Mouse (Mus musculus) kidney, postnatal 10 days (tissue): ENCODE results near the gene Spo11.

Source experiments
- DNase-seq: peaks from one replicate; pipeline ENCODE4 v3.0.0; 2021; ENCODE audit warnings: mixed read lengths

Gene Spo11

DNA sequence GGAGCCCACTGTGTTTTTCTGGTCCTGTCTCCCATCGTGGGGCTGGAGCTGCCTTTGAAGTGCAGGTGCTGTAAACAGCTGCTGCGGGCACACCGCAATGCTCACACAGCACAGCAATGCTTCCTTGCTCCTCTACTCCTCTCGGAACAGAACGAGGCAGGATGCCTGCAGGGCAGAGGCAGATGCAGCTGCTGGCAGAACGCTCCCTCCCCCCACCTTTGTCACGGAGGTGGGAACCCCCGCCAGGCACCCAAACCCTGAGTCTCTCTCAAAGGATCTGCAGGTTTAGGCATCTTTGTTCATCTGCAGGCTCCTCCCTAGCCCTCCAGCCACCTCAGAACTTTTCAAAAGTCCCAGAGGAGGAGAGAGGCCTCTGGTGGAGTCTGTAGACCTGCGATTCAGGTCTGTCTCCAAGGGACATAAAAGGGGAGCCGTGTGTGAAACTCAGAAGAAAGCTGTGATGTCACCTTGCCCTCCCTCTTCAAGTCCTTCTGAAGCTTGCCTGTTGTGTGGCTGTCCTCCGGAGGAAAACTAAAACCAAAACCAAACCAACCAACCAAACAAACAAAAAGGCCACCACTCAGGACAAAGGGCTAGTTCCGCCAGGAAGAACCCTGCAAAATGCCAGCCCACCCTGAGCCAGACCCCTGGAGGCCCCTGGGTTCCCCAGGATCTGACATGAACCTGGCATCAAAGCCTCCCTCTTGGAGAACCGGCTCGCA, at the start of gene Spo11:
Spo11 (plus strand) TSS at position 292 of the 722 bp plus-strand sequence.
- no peak for DNase-seq

DNA sequence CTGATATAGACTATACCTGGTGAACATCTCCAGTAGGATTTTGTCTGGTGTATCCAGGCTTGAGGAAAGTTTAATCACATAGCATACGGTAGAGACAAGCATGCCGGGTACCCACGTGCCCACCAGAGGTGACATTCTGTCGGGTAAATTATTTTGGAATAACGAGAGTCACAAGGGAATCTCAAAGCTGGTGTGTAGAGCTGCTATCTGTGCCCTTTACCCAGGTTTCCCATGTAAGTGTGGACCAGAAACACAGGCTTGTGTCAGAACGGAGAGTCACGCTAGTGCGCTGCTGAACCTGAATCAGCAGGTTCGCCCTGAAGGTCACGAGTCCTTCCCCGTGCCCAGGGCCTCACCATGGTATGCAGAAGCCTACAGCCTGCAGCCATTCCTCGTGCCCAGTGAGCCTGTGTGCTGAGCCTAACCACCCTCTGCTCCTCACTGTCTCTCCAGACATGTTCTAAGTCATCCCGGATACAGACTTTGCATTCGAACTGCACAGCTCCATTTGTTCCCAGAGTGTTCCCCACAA, 47.5 kb upstream of the Spo11 start:
- peak; percentile 77 for DNase-seq

DNA sequence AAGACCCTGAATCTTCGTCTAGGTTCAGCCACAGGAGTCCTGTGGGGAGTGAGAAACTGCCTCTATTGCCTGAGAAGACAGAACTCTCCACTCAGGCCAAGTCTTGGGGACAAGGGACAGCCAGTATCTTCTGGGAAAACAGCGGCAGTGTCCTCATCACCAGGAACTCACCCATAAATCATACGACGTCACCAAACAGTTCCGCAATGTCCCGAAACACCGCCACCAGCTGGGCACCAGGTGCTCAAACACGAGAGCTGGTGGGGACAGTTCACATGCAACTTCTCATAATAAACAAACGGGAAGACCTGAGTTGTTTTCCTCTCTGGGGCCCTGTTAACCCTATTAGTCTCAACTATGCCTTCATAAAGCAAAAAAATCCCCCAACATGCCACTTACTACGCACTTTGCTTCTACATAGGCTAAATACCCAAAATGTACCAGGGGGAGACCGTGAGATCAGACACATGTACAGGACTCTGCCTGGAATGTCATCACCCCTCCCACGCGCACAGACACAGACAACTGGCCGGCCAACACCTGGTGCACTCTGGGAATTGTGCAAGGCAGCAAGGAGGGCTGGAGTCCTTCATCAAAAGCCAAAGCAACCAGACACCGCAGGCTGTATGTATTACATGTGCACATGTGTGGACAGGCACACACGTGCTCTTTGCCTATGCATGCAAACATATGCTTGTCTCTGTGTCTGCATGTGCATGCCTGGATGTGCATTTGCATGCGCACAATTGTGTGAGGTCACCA, 46.2 kb upstream of the Spo11 start:
- peak; percentile 60 for DNase-seq

DNA sequence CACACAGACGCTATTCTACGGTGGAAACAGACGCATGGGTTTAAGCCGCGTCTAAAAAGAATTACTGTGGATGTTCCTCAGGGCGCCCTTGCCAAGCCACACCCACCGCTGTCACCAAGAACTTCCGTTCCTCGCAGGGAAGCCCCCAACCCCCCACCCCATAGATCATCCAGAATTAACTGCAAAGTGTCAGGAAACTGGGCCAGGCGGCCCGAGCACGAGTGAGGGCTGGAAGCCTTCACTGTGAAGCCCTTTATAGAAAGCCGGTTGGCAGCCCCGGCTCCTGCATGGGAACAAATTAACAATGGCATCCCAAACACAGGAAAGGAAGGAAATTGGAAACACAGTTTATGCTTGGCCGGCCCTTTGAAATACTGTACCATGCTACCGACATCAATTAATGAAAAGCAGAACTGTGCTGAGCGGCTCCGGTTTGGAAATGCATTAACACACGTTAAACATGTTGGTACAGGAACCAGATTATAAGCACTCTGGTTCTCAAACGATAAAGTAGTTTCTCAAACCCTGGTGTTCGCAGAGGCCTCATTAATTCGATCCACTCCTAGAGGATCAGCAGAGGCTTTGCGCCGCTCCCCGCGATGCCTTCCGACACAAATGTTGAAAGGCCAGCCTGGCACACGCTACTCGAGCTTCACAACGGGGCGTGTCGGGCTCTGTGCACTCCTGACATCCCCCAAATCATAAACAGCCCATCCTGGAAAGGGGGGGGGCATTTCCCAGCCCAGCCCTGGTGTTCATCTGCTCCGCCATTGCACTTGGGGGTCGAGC, 43.7 kb upstream of the Spo11 start:
- DNase-seq: peak; percentile 87

DNA sequence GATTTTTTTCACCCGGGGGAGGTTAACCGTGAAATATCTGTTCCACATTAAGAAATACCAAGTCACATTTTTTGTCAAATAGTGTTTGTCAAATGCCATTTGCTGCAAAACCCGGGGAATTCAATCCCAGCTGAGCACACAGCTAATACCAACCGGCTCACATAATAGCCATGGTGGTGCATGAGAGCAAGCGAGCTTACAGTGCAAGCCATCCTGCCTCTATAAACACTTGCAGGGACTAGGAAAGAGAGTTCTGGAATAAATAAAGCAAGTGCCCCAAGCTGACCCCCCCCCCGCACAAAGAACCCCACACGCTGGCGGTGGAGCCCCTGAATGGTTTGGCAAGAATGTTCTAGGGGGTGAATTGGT, 43.1 kb upstream of the Spo11 start:
- no peak for DNase-seq

DNA sequence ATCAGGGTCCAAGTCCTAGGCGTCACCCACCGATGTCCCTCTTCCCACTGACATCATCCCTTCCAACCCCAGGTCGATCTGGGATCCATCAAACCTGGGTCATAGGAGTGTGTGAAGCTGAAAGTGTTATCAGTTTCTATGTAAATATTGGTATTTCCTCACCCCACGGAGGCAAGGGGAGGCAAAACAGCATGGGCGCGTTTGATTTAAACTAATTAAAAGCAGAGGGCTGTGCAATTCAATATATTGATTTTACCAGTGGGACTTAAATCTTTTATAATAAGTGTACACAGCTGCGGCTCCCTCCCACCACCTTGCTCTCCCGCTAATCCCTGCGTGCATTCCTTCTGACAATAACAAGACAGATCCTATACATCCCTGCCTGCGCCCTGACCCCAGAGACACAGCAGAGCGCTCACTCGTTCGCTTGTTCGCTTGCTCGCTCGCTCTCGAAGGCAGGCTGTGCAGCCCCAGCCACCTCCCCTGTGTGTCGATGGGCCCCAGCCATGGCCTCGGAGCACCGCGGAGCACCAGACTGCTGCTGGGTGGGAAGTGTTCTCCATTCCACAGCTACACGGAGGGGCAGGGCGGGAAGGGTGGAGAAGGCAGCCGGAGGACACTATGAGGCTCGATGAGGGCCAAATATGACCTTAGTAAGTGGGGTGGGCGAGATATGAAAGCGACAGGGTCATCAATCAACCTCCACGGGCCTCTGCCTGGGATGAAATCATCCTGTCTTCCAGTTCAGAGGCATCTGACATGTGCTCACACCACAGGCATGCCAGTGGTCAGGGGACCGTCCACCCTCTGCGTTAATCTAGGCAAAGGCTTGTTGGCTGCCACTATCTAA, 42.4 kb upstream of the Spo11 start:
- peak; percentile 34 for DNase-seq

DNA sequence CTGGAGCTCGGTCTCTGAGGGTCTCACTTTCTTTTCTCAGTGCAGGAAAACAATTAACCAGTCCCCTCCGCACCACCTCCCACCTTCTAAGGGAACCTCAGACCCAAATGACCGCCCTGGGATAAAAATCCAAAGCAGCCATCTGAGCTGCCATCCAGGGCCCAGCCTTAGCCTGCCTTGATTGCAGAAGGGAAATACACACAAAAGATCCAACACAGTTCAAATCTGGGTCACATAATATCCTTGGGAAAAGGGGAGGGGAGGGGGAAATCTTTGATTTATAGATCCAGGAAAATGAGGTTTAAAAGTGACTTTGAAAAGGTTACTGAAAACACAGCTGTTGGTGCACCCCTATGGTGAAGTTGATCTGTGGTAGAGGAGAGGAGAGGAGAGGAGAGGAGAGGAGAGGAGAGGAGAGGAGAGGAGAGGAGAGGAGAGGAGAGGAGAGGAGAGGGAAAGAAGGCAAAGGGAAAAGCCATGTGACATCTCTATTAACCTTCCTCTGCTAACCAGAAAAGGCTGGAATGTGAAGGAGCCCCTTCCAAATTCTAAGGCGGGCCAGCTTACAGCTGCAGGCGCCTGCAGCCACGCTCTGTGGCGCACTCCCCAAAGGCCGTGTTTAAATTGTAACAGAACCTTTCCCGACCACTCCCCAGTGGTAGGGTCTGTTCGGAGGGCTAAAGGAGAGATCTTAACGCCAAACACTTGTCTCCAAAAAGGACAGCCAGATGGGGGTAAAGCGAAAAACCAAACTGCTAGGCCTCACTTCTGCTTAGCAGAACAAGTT, 41.5 kb upstream of the Spo11 start:
- DNase-seq: no peak

DNA sequence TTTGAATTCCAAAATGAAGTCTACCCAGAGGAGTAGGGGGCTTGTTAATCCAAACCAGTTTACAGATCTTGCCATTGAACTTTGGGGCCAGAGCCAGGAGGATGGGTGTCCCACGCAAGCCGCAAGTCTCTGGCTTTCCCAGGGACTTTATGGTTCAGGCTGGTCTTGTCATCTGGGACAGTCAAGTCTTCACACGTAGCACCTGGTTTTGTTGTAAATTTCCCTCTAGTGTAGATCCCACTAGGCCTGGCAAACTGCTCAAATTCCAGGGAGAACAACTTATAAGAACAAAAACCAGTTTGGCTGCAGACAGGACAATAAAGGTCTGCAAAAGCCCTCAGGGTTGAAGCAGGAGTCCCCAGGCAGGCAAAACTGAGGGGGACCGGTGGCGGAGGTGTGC, 40.7 kb upstream of the Spo11 start:
- DNase-seq: no peak

DNA sequence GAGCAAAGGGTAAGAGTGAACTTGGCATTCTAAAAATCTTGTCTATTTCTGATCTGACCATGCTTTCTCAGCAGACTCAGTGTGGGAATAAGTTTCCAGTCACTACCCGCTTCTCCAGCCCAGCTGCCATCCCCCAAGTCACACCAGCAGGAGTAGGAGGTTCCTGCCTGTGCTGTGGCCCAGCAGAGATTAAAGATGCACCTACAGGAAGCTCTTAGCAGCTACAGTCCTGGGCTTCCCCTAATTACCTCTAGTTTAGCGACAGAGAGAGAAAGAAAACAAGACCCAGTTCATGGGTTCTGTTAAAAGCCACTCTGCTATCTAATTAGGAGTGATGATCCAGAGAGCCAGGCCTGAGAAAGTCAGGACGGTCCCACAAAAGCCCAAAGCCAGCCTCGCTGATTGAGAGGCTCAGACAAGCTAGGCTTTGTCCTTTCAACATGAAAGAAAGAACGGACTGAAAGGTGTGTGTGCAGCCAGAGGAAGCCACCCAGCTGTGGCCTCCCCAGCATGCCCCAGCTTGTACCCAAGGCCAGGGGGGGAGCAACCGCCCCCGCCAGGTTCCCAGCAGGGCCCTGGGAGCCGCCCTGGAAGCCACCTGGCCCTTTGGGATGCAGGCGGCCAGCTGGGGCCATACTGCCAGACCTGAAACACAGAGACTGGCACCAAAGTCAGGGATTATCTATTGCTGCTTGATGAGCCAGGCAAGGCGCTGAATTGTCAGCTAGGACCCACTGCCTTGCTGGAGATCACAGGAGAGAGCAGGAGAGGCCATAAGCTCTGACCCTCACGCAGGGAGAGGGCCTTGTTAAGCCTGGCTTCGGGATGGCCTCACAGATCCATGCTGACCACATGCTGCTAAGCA, 39.9 kb upstream of the Spo11 start:
- DNase-seq: no peak

DNA sequence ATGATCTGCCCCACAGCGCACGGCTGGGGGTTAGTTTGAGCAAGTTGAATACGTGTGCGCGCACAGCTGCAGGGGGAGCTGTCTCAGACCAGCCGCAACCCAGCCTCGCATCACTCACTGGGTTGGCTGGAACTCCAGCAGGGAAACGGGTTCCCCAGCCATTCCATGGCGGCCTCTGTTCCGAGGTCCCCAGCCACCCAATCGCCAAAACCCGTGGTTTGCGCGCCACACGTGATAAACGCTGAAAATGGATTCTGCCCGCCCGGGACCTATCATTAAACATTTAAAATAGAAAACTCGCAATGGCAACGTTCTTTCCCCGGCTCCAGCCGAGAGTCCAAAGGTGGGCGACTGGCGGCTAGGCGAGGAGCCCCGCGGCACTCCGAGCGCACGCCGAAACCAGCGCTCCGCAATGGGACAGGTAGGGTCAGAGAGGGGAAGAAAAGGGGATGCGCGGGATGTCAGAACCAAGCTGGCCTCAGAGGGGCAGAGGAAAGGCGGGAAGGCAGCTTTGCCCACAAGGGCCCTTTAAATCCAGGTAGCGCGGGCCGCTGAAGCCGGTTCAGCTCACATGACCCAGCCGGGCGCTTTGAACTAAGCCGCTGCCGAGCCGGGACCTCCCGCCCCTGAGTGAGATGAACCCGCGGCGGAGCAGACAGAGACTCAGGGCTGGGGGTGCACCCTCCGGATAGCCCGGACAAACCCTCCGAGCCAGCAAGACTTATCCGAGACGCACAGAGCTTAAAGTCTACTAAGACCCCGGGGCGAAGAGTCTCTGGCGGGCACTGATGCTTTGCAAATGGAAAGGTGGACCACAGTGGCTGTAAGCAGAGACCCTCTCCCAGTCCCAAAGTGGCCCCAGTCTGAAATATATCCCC, 38.5 kb upstream of the Spo11 start:
- peak; percentile 82 for DNase-seq

DNA sequence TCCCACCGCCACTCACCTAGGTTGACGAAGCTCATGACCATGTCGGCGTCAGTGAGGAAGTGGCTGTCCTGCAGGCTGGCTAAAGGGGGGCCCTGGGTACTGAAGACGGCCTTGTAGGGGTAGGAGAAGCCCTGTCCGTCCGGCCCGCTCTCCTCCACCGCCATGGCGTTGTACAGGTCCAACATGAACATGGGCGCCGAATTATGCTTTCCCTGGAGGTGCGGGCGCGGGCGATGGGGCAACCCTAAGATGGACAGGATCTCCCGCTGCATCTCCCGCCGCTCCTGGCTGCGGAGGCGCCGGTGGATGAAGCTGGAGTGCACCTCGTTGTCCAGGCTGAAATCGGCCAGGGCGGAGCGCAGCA, 37.9 kb upstream of the Spo11 start:
- DNase-seq: no peak

DNA sequence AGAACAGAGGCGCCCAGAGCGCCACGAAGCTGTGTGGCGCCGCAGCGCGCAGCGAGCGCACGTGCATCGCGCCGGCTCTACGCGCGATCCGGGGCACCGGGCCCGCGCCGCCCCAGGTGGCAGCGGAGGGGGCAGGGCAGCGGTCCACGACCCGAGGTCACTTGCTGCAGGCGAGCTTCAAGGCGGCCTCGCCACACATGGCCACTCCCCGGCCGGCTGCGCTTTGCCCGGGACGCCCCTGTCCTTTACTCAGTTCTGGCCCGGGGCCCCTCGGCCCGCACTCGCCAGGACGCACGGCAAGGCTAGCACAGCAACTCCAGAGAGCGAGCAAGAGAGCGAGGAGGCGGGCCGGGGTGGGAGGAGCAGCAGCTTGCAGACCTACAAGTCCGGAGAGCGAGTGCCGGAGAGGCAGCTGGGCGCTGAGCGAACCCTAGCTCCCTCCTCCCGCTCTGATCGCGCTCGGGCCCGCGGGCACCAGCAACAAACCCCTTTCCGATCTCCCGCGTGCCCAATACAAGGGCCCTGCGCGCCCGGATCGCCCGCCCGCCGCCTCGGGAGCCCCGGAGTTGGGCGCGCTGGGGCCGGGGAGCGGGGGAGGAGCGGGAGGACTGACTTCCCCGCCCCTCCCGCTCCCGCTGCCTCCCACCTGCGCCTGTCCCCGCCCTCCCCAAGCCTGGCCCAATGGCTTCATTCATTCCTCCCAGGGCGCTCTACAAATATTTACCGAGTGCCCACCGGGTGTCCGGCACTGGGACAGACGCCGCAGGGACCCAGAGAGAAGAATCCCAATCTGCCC, 37.3 kb upstream of the Spo11 start, which contains the start of gene Bmp7:
Bmp7 (minus strand) TSS at position 319 of the 796 bp plus-strand sequence.
- DNase-seq: peak; percentile 87

DNA sequence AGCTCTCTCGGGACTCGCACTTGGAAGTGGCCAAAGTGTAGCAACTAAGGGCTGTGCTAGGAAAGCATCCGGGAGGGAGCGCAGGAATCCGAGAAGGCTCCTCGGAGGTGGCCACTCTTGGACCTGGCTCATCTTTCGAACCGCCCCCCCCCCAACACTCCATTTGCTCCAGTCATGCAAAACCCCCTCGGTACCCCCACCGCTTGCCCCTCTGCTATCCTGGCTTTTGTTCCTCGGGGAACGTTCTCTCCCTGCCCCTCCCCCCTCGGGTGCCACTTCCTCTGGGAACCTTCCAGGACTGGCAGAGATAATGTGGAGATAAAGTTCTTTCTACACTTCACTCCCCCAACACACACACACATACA, 36.7 kb upstream of the Spo11 start:
- DNase-seq: peak; percentile 54

DNA sequence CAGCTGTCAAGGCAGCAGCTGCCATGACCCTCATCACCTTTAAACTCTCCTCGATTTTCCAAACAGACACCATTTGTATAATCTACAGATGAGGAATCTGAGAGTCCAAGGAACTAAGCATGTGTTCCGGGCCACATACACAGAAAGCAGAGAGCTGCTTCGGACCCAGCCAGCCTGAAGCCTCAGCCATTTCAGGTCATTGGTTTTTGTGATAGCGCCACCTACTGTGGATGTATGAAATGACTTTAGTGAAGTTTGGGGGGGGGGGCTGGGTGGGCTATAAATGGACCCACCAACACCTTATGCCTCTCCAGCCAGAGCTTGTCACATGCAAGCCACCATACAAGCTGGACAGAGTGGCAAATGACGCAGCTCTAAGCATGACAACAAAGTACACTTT, 28.4 kb upstream of the Spo11 start:
- no peak for DNase-seq

DNA sequence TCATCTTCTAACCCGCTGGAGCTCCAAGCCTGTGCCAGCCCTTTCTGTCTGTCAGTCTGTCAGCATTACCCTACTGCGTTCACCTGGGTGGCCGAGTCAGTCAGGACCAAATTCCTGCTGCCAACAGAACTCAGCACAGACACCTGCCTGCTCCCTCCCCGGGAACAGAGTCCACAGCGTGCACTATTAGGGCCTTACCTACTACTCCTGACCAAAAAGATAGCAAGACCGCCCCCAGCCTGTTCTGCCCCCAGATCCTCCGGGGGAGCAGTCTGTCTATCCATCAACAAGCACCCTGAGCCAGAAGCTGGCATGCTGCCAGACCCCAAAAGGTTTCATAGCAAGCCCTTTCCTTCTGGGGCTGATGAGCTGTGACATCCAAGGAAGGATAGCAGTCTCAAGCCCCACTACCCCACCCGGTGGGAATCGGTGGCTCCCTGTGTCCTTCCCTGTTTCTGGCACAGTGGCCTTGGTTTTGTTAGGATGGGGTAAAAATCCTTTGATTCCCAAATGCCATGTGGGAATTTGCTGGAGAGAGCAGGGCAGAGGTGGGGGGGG, 27.3 kb upstream of the Spo11 start:
- DNase-seq: peak; percentile 39

DNA sequence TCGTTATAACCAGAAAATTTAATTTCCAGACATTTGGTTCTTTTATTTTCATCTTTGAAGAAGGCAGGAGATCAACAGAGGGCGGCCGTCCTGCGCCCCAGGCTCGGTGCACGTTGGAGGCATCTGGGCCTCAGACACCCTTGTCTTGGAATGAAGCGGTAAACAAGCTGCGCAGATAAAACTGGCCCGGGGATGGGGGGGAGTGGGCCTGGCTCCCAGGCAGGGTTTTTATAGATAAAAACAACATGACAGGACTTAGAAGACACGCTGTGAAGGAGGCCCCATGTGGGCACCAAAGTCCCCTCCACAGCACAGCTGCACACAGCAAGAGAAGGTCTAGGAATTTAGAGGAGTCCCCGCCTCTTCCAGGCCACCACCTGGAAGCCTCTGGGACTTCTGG, 26.8 kb upstream of the Spo11 start:
- no peak for DNase-seq

DNA sequence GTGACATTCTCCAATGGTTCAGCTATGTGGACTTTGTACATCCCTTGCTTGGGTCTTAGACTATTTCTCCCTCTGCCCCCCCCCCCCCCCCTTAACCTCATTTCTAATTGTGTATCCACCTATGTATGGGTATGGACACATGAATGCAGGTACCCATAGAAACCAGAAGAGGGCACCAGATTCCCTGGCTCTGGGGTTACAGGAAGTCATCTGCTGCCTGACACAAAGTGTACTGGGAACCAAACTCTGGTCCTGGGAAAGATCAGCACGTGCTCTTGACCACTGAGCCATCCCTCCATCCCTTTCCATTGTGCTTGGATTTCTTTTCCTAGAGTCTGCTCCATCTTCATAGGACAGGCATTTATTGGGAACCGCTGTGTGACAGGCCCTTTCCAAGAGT, 25.5 kb upstream of the Spo11 start:
- DNase-seq: no peak

DNA sequence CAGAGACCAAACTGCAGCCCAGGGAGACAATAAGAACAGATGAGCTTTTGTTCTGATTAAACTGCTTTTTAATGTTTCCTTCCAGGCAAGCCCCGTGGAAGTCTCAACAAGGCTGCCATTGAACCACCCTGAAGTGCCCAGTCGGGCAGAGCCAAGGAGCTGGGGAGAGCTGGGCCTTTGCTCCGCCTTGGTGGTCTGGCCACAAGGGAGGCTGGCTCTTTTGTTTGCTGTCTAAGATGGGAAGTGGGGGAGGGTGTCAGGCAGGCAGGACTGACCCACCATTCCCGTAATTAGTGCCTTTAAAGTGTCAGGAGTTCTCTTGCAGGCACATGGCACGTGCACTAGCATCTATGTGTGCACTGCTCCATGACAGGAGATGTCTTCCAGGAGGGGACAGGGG, 18.9 kb upstream of the Spo11 start:
- DNase-seq: no peak
